Mouse (Mus musculus) olfactory bulb, adult 2 months (tissue): ENCODE data around the gene Hist1h2aa.

ENCODE experiments used
- CTCF ChIP-seq: fragments of 200-500 bp; IDR thresholded peaks from 2 replicates; pipeline ENCODE4 v1.5.1; 2012; ENCODE audit warnings: low read depth, mild to moderate bottlenecking, low read length, moderate library complexity; ENCODE audit not compliant: insufficient read depth
- POLR2A ChIP-seq: fragments of 200-500 bp; IDR thresholded peaks from 2 replicates; pipeline ENCODE4 v1.6.1; 2012; ENCODE audit warnings: mild to moderate bottlenecking, low read depth, low read length, moderate library complexity; ENCODE audit not compliant: insufficient read depth

GRCm38 (mm10) chr13:23885540-23885939 lies 48.7 kb upstream of the Hist1h2aa start:
- TF ChIP-seq POLR2A (no peak), CTCF (no peak)
